Mouse (Mus musculus) erythroblast, embryonic 14.5 days (primary cell): ENCODE results near the gene Txlna. TPM values are rescaled to one million over a fixed set of nuclear protein-coding genes. Genes with fewer than 3 reads are reported as not detected.

Source experiments
- H3K27me3 ChIP-seq: 2 replicates; pipeline ENCODE4 v1.6.1; 2012; ENCODE audit warnings: inconsistent platforms; ENCODE audit not compliant: control insufficient read depth
- H3K36me3 ChIP-seq: 2 replicates; pipeline ENCODE4 v1.6.1; 2012; ENCODE audit warnings: mild to moderate bottlenecking, inconsistent platforms; ENCODE audit not compliant: control insufficient read depth
- H3K4me1 ChIP-seq: 2 replicates; pipeline ENCODE4 v1.6.1; 2012; ENCODE audit warnings: inconsistent platforms; ENCODE audit not compliant: control insufficient read depth
- H3K4me3 ChIP-seq: replicated peaks from 2 replicates; pipeline ENCODE3; 2012; ENCODE audit warnings: moderate library complexity, mild to moderate bottlenecking, inconsistent platforms
- H3K9me3 ChIP-seq: 2 replicates; pipeline ENCODE4 v1.6.1; 2012; ENCODE audit warnings: low read length, inconsistent platforms, mixed read lengths; ENCODE audit not compliant: control insufficient read depth
- GATA1 ChIP-seq: IDR thresholded peaks from 2 replicates; pipeline ENCODE4 v1.6.1; 2012; ENCODE audit warnings: low read length, inconsistent platforms, mixed read lengths
- TAL1 ChIP-seq: IDR thresholded peaks from 3 replicates; pipeline ENCODE4 v1.6.1; 2012; ENCODE audit warnings: low read length, inconsistent platforms, mixed read lengths
- polyA plus RNA-seq: library from polyadenylated mRNA; stranded (reverse); fragments of >175 nt; gene quantifications from 2 replicates; pipeline ENCODE4 v1.2.3, GENCODE M21; 2012

Gene Txlna
- polyA plus RNA-seq, 1 experiment, result 3.0 TPM

DNA sequence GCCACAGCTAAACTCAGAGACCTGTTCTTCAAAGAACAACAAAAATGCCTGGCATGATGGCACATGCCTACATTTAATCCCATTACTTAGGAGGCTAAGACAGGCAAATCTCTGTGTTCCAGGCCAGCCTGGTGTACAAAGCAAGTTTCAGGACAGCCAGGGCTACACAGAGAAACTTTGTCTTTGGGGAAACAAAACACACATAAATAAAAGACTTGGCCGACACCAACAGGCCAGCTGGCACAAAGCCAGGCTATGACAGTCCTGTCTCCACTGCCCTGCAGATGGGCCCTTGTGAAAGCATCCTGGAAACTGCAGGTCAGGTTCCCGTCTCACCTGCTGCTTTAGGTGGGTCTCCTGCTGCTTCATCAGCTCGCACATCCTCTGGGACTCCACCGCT, 9.9 kb downstream of the Txlna start:
- Histone ChIP-seq H3K4me3 (no peak overlapping the region), H3K9me3 (no peaks in the 10 kb centered on the region), H3K27me3 (no peaks in the 10 kb centered on the region), H3K36me3 (peaks cover 95% of the 10 kb centered on the region), H3K4me1 (peaks cover 39% of the 10 kb centered on the region)
- TF ChIP-seq TAL1, result no peak
- TF ChIP-seq GATA1, result no peak

DNA sequence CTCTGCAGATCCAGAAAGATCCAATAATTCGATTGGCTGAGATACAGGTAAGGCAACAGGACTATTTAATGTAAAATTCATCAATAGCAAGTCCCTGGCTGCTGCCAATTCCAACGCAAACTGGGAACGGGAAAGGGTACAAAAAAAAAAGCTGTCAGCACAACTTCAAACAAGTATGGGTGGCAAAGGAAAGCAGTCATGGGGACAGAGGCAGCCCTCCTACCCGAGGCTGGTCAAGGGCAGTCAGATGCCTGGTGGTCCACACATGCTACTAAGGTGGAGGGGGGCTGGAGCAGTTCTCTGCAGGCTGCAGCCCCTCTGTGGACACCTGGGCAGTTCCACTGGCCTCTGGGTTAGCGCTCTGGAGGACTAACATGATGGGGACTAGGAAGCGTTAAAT, 14.8 kb downstream of the Txlna start:
- Histone ChIP-seq H3K36me3 (peaks cover 59% of the 10 kb centered on the region), H3K27me3 (no peaks in the 10 kb centered on the region), H3K4me3 (no peak overlapping the region), H3K9me3 (no peaks in the 10 kb centered on the region), H3K4me1 (peaks cover 55% of the 10 kb centered on the region)
- TF ChIP-seq TAL1 (no peak), GATA1 (no peak)

DNA sequence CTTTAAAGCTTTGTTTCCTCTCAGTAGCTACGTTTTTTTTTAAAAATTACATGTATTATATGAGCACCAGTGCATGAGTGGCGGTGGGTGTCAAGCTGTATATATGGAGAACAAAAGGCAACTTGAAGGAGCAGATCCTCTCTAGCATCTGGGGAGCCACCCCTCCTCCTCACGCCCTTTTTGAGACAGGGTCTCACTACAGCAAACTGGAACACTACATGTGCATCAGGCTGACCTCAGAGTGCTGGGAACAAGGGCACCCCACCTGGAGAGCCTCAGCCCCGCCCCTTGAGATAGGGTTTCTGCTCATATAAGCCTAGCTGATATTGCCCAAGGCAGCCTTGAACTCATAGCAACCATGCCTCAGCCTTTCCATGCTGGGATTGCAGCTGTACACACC, 15.4 kb downstream of the Txlna start:
- Histone ChIP-seq H3K9me3 (no peaks in the 10 kb centered on the region), H3K4me1 (peaks cover 61% of the 10 kb centered on the region), H3K4me3 (no peak overlapping the region), H3K27me3 (no peaks in the 10 kb centered on the region), H3K36me3 (peaks cover 58% of the 10 kb centered on the region)
- TF ChIP-seq TAL1, result no peak

DNA sequence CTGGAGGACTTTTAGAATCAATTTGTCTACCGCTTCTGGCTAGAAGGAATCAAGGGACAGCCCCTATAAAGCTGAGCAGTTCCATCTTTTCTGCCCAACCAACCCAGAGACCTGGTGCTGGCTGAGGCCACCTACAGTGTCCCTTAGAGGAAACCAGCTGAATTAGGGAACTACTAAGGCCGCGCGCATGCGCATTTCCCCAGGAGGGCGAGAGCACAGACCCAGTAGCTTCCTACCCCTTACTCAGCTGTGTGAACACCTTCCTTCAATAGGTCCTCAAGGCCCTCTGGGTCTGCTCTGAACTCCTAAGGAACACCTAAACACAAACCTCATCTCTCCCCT, 15.9 kb downstream of the Txlna start:
- H3K27me3 ChIP-seq, result no peaks in the 10 kb centered on the region
- peaks cover 54% of the 10 kb centered on the region for H3K36me3 ChIP-seq
- H3K4me3 ChIP-seq, result peak overlapping the region; percentile 18
- H3K9me3 ChIP-seq, result no peaks in the 10 kb centered on the region
- TF ChIP-seq TAL1 (no peak), GATA1 (no peak)
- peaks cover 63% of the 10 kb centered on the region for H3K4me1 ChIP-seq

DNA sequence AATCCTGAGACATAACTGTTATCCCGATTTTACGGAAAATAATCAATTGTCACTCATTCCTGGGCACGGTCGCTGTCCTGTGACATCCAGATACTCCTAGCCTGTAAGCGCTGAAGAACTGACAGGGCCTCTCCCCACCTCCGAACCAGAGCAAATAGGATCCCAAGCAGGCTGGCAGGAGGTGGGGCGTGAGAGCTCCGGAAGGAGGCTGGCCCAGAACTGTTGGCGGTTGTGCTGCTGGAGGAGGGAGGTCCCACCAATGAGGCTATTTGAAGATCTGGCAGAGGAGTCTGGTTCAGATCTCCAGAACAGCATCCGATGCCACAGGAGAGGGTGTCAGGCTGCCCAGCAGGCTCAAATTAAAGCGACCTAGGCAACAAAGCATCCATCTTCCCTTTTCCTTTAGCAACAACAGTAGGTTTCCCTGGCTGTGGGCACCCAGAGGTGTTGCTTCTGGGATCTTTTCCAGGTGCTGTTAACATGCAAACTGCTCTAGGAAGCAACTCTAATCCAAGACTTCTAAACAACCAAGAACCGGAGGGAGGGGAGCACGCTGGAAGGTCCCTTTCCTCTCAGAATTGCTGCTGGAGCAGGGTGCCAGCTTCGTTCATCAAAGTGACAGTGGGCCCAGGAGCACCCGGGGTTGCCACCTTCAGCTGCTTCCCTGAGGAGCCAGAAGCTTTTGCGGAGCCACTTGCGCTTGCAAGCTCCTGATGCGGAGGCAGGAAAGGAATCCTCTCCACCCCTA, 16.4 kb downstream of the Txlna start:
- Histone ChIP-seq H3K36me3 (peaks cover 49% of the 10 kb centered on the region), H3K9me3 (no peaks in the 10 kb centered on the region), H3K4me1 (peaks cover 67% of the 10 kb centered on the region), H3K27me3 (no peaks in the 10 kb centered on the region), H3K4me3 (peak overlapping the region; percentile 69)
- TF ChIP-seq GATA1, result no peak

DNA sequence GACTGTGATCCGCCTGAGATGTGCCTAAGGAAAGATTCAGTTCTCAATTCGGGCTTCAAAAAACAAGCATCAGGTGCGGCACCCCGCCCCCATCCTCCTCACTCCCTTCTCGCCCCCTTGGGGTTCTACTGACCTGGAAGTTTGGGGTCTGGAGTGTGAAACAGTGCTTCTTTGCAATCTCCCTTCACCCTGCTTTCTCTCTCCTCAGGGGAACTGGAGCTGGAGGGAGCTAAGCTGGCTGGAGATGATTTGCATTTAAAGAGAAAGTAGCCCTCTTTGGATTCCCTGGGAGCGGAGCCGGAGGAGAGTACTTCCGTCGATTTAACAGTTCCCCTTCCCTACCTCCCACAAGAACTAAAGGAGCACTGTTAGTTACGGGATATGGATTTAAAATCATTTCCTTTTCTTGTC, 17.2 kb downstream of the Txlna start, which contains the start of gene Ccdc28b:
Ccdc28b (minus strand) TSS at position 267 of the 411 bp plus-strand sequence.
- Histone ChIP-seq H3K36me3 (peaks cover 41% of the 10 kb centered on the region), H3K4me1 (peaks cover 73% of the 10 kb centered on the region), H3K27me3 (no peaks in the 10 kb centered on the region), H3K4me3 (peak within 1 kb of the TSS; percentile 69), H3K9me3 (no peaks in the 10 kb centered on the region)
- TF ChIP-seq GATA1 (no peak), TAL1 (no peak)

DNA sequence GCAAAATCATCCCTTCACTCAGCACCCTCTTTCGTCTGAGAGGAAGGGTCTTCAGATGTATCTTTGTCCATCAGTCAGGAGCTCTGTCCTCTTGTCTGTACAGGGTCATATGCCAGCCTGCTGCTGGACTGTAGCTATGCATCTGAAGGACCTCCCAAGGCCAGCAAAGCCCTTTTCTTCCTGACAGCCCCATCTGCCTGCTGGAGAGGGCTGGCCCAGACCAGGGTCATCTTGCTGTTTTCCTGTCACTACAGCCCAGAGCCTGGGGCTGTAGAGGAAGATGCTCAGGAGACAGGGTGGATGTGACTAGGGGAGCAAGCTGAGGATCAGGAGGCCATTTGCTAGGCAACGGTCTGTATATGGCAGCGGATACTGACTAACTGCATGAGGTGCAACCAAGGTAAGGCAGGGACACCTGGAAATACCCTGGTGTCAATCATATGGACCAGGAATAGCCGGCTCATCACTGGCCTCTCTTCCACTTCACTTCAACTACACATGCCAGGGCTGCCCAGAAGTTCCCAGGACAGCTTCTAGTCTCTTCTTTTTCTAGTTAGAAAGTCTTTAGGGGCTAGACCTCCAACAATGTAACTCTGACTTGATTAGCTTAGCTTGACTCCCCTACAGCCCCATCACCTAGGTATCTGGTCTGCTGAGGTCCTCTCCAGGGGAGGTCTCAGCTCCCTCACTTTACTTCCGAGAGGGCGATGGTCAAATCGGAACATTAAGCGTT, 17.9 kb downstream of the Txlna start:
- Histone ChIP-seq H3K27me3 (no peaks in the 10 kb centered on the region), H3K9me3 (no peaks in the 10 kb centered on the region), H3K4me1 (peaks cover 80% of the 10 kb centered on the region), H3K36me3 (peaks cover 34% of the 10 kb centered on the region), H3K4me3 (peak overlapping the region; percentile 69)
- TF ChIP-seq TAL1 (no peak), GATA1 (no peak)

DNA sequence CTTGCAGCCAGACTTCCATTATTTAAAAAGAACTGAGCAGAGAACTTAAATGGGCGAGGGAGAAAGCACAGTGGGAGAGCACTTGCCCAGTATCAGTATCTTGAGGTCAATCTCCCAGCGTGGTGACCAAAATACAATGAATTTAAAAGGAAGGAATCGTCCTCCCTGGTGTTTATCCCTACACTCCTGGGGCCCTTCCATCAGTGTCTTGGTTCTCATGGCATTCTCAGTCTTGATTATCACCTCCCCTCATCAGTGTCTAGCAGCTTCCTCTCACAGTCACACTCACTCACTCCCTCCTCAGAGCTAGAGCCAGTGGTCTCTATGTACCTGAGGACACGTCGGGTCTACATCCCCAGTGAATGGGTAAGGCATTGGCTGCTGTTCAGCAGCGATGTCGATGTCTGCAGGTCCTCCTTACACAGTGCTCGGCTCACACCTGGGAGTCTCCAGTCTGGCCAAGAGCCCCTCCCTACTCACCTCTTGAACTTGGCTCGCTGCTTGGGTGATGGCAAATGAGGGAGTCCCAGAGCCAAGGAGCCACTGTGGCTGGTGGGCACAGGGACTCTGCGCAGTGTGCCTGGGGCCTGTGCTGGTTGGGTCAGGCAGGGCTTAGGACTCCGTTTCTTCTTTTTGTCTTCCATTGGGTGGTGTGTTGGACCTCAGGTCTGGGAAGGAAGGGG, 18.6 kb downstream of the Txlna start:
- Histone ChIP-seq H3K9me3 (no peaks in the 10 kb centered on the region), H3K4me1 (peaks cover 87% of the 10 kb centered on the region), H3K27me3 (no peaks in the 10 kb centered on the region), H3K36me3 (peaks cover 30% of the 10 kb centered on the region), H3K4me3 (peak overlapping the region; percentile 69)
- TF ChIP-seq GATA1 (0 out of 2 replicates have a peak, but pooled peaks have one; percentile 15), TAL1 (no peak)

DNA sequence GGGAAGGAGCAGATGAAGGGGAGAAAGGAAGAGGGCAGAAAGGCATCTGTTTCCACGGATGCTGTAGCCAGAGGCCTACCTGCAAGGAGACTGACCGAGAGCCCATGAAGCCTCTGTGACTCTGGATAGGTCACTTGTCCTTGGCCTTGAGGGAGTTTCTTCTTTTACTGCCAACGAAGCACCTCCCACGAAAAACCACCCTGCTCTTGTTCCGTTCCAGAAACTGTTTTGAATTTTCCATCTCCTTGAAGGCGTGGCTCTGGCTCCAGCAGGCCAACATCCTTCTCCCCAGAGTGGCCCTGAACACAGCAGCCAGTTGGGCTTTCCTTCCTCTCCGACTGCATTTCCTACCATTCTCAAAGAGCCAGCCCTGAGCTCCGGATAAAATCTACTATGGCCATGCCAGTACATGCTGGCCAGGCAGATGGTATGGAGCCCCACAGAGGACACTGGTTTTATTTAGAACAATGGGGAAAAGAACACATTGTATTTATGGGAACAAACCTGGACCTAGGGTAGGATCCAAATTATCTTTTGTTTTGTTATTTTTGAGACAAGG, 19.5 kb downstream of the Txlna start:
- Histone ChIP-seq H3K9me3 (no peaks in the 10 kb centered on the region), H3K4me1 (peaks cover 86% of the 10 kb centered on the region), H3K4me3 (no peak overlapping the region), H3K36me3 (peaks cover 30% of the 10 kb centered on the region), H3K27me3 (no peaks in the 10 kb centered on the region)
- TF ChIP-seq TAL1 (no peak), GATA1 (no peak)
